Mouse (Mus musculus) forebrain, embryonic 14.5 days (tissue): ENCODE measurements at regions not wholly inside any gene's neighbourhood (a gene's known extent, or its start where the extent isn't known, plus 50 kb on each side); places are given as distances from the start of the nearest gene placed in this dataset.
A peak's percentile ranks its signal among the peaks of the same experiment; 100 is the strongest.

ENCODE experiments used
- ATAC-seq: fragments of 200-750 bp; cut with Nextera tagmentation; 2 replicates; pipeline ENCODE4 v1.8.0; 2017; ENCODE audit warnings: mild to moderate bottlenecking, moderate library complexity
- DNase-seq: peaks from one replicate; pipeline ENCODE4 v3.0.0-alpha.2; 2015; ENCODE audit warnings: low spot score
- H3K27ac ChIP-seq: fragments of 300-500 bp; sonication (generic); 2 replicates; pipeline ENCODE4 v1.5.1; 2014; ENCODE audit warnings: low read depth, mild to moderate bottlenecking, control low read depth, low read length, moderate library complexity
- H3K27me3 ChIP-seq: fragments of 300-500 bp; sonication (generic); replicated peaks from 2 replicates; pipeline ENCODE4 v1.6.1; 2014; ENCODE audit warnings: low read length, control low read depth, mixed read lengths; ENCODE audit not compliant: control insufficient read depth, insufficient read depth
- H3K36me3 ChIP-seq: fragments of 300-500 bp; sonication (generic); 2 replicates; pipeline ENCODE4 v1.6.1; 2014; ENCODE audit warnings: low read length, control low read depth; ENCODE audit not compliant: control insufficient read depth, insufficient read depth
- H3K4me1 ChIP-seq: fragments of 300-500 bp; sonication (generic); 2 replicates; pipeline ENCODE4 v1.6.1; 2014; ENCODE audit warnings: antibody characterized with exemption, low read length, control low read depth; ENCODE audit not compliant: control insufficient read depth, insufficient read depth
- H3K4me2 ChIP-seq: fragments of 300-500 bp; sonication (generic); 2 replicates; pipeline ENCODE4 v1.6.1; 2014; ENCODE audit warnings: mild to moderate bottlenecking, control low read depth, low read length
- H3K4me3 ChIP-seq: fragments of 300-500 bp; sonication (generic); 2 replicates; pipeline ENCODE4 v1.5.1; 2014; ENCODE audit warnings: low read depth, low read length, control low read depth
- H3K9ac ChIP-seq: fragments of 300-500 bp; sonication (generic); 2 replicates; pipeline ENCODE4 v1.6.1; 2014; ENCODE audit warnings: mild to moderate bottlenecking, low read length, control low read depth, moderate library complexity
- H3K9me3 ChIP-seq: fragments of 300-500 bp; sonication (generic); replicated peaks from 2 replicates; pipeline ENCODE4 v1.6.1; 2016; ENCODE audit warnings: low read length, control low read depth, mixed read lengths; ENCODE audit not compliant: control insufficient read depth
- WGBS: fragments of 180-500 bp; shearing (Covaris S2); extraction: QIAGEN DNeasy Blood & Tissue Kit; methylation state at CpG from one replicate; pipeline ENCODE4 v1.1.7; 2014; 5-methylcytosine and 5-hydroxymethylcytosine counted together

GRCm38 (mm10) chr13:41694749-41695419 is 89.2 kb downstream of the Tmem170b start:
- Histone ChIP-seq H3K27me3 (no peaks in the 10 kb centered on the region), H3K9ac (no peak overlapping the region), H3K27ac (no peak overlapping the region), H3K36me3 (no peaks in the 10 kb centered on the region), H3K4me2 (no peak overlapping the region), H3K4me3 (no peak overlapping the region), H3K9me3 (no peaks in the 10 kb centered on the region), H3K4me1 (no peaks in the 10 kb centered on the region)
- DNase-seq (no peak), ATAC-seq (no peak)
- 87% methylated on average over 9 of the region's 9 CpGs for WGBS

- 87% methylated on average over 7 of the region's 7 CpGs for WGBS
- H3K4me3 ChIP-seq, result no peak overlapping the region
- no peak for DNase-seq
These were observed 91.2 kb downstream of the Tmem170b start for GRCm38 (mm10) chr13:41696767-41697445.

GRCm38 (mm10) chr13:41701345-41701744 is 95.6 kb downstream of the Tmem170b start:
- Histone ChIP-seq H3K9me3 (no peaks in the 10 kb centered on the region), H3K9ac (no peak overlapping the region), H3K27ac (no peak overlapping the region), H3K4me1 (no peaks in the 10 kb centered on the region), H3K27me3 (no peaks in the 10 kb centered on the region), H3K36me3 (no peaks in the 10 kb centered on the region), H3K4me2 (no peak overlapping the region), H3K4me3 (no peak overlapping the region)
- DNase-seq (peak; percentile 70), ATAC-seq (peak; percentile 74)
- WGBS, result 9% methylated on average over 3 of the region's 3 CpGs

More at GRCm38 (mm10) chr13:41696767-41697445, 91.2 kb downstream of the Tmem170b start:
- H3K27ac ChIP-seq, result no peak overlapping the region
- H3K9ac ChIP-seq, result no peak overlapping the region
- no peak overlapping the region for H3K4me2 ChIP-seq
- no peaks in the 10 kb centered on the region for H3K27me3 ChIP-seq
- H3K4me1 ChIP-seq, result no peaks in the 10 kb centered on the region
- no peaks in the 10 kb centered on the region for H3K36me3 ChIP-seq
- H3K9me3 ChIP-seq, result no peaks in the 10 kb centered on the region
- no peak for ATAC-seq

- DNase-seq (peak; percentile 81), ATAC-seq (peak; percentile 93)
- Histone ChIP-seq H3K36me3 (no peaks in the 10 kb centered on the region), H3K9me3 (no peaks in the 10 kb centered on the region), H3K4me1 (no peaks in the 10 kb centered on the region), H3K9ac (no peak overlapping the region), H3K27ac (peak overlapping the region; percentile 6; the same call in 1 of the 2 replicates), H3K27me3 (no peaks in the 10 kb centered on the region), H3K4me3 (no peak overlapping the region), H3K4me2 (no peak overlapping the region)
- 20% methylated on average over 8 of the region's 8 CpGs for WGBS
These were observed 96.1 kb downstream of the Tmem170b start for GRCm38 (mm10) chr13:41701829-41702231.

GRCm38 (mm10) chr13:41703196-41703595 is 97.5 kb downstream of the Tmem170b start:
- Histone ChIP-seq H3K9ac (no peak overlapping the region), H3K27me3 (no peaks in the 10 kb centered on the region), H3K36me3 (no peaks in the 10 kb centered on the region), H3K4me2 (no peak overlapping the region), H3K9me3 (no peaks in the 10 kb centered on the region), H3K4me3 (no peak overlapping the region), H3K27ac (no peak overlapping the region), H3K4me1 (no peaks in the 10 kb centered on the region)
- WGBS, result 75% methylated on average over 2 of the region's 2 CpGs
- no peak for DNase-seq
- ATAC-seq, result no peak

- no peaks in the 10 kb centered on the region for H3K4me1 ChIP-seq
- H3K4me3 ChIP-seq, result no peak overlapping the region
- WGBS, result 57% methylated on average over 8 of the region's 8 CpGs
- DNase-seq, result no peak
- no peak overlapping the region for H3K4me2 ChIP-seq
- H3K9me3 ChIP-seq, result no peaks in the 10 kb centered on the region
- H3K36me3 ChIP-seq, result no peaks in the 10 kb centered on the region
- H3K27ac ChIP-seq, result no peak overlapping the region
- H3K9ac ChIP-seq, result no peak overlapping the region
- ATAC-seq, result no peak
- no peaks in the 10 kb centered on the region for H3K27me3 ChIP-seq
These were observed 97.9 kb downstream of the Tmem170b start for GRCm38 (mm10) chr13:41703618-41704017.

GRCm38 (mm10) chr13:41704806-41705205 is 99.1 kb downstream of the Tmem170b start:
- H3K27ac ChIP-seq, result no peak overlapping the region
- no peaks in the 10 kb centered on the region for H3K36me3 ChIP-seq
- H3K4me3 ChIP-seq, result no peak overlapping the region
- H3K27me3 ChIP-seq, result no peaks in the 10 kb centered on the region
- H3K4me2 ChIP-seq, result no peak overlapping the region
- DNase-seq (no peak), ATAC-seq (no peak)
- H3K4me1 ChIP-seq, result 0 out of 2 replicates have a peak, but pooled peaks cover 3% of the 10 kb centered on the region
- no peaks in the 10 kb centered on the region for H3K9me3 ChIP-seq
- WGBS, result 94% methylated on average over 2 of the region's 2 CpGs
- H3K9ac ChIP-seq, result no peak overlapping the region

GRCm38 (mm10) chr13:41705636-41706035 is 99.9 kb downstream of the Tmem170b start:
- no peaks in the 10 kb centered on the region for H3K27me3 ChIP-seq
- H3K4me2 ChIP-seq, result no peak overlapping the region
- no peaks in the 10 kb centered on the region for H3K9me3 ChIP-seq
- no peak overlapping the region for H3K27ac ChIP-seq
- no peak for ATAC-seq
- H3K9ac ChIP-seq, result no peak overlapping the region
- no peaks in the 10 kb centered on the region for H3K36me3 ChIP-seq
- DNase-seq, result no peak
- H3K4me3 ChIP-seq, result no peak overlapping the region
- 89% methylated on average over 4 of the region's 4 CpGs for WGBS
- 0 out of 2 replicates have a peak, but pooled peaks cover 4% of the 10 kb centered on the region for H3K4me1 ChIP-seq

GRCm38 (mm10) chr13:41707811-41708210 is 102.1 kb downstream of the Tmem170b start:
- ATAC-seq (no peak), DNase-seq (no peak)
- Histone ChIP-seq H3K4me2 (no peak overlapping the region), H3K36me3 (no peaks in the 10 kb centered on the region), H3K9ac (no peak overlapping the region), H3K4me1 (0 out of 2 replicates have a peak, but pooled peaks cover 4% of the 10 kb centered on the region), H3K27me3 (no peaks in the 10 kb centered on the region), H3K27ac (no peak overlapping the region), H3K9me3 (no peaks in the 10 kb centered on the region), H3K4me3 (no peak overlapping the region)
- WGBS, result 92% methylated on average over 7 of the region's 7 CpGs
